Mouse (Mus musculus) 3T3-L1 (cell line): ENCODE measurements around the gene Lrp11.
"Not testable (repeated sequence)": the region's sequence is repeated elsewhere in the genome, so short reads cannot be mapped to it uniquely, and the experiment has no call there.

ENCODE experiments used
- DNase-seq: peaks from one replicate; pipeline ENCODE4 v3.0.0-alpha.2; 2015; ENCODE audit warnings: low read depth, low spot score

Gene Lrp11

GRCm38 (mm10) chr10:7589592-7590233 is at the start of gene Lrp11:
Gene Lrp11, plus strand, starts transcription at chr10:7589800.
- peak; percentile 84 for DNase-seq

GRCm38 (mm10) chr10:7578002-7578401 is 11.6 kb upstream of the Lrp11 start:
- DNase-seq, result peak; percentile 77

GRCm38 (mm10) chr10:7581401-7581800 is 8.2 kb upstream of the Lrp11 start:
- DNase-seq, result no peak

GRCm38 (mm10) chr10:7582157-7582890 is 7.3 kb upstream of the Lrp11 start:
- no peak for DNase-seq

- no peak for DNase-seq
Observed at GRCm38 (mm10) chr10:7582891-7583557, 6.6 kb upstream of the Lrp11 start.

GRCm38 (mm10) chr10:7586771-7587170 is 2.8 kb upstream of the Lrp11 start:
- DNase-seq, result no peak

GRCm38 (mm10) chr10:7590234-7590689 is 662 bp downstream of the Lrp11 start:
- DNase-seq, result no peak

GRCm38 (mm10) chr10:7590792-7591191 is 1.2 kb downstream of the Lrp11 start:
- peak; percentile 28 for DNase-seq

GRCm38 (mm10) chr10:7594797-7595196 is 5.2 kb downstream of the Lrp11 start:
- no peak for DNase-seq

GRCm38 (mm10) chr10:7596251-7596650 is 6.7 kb downstream of the Lrp11 start:
- DNase-seq, result no peak

GRCm38 (mm10) chr10:7598177-7598576 is 8.6 kb downstream of the Lrp11 start:
- no peak for DNase-seq

GRCm38 (mm10) chr10:7600647-7601046 is 11.0 kb downstream of the Lrp11 start:
- peak; percentile 92 for DNase-seq

GRCm38 (mm10) chr10:7605168-7605567 is 15.6 kb downstream of the Lrp11 start:
- DNase-seq, result no peak

GRCm38 (mm10) chr10:7606437-7606836 is 16.8 kb downstream of the Lrp11 start:
- no peak for DNase-seq

- no peak for DNase-seq
Observed at GRCm38 (mm10) chr10:7608611-7609010, 19.0 kb downstream of the Lrp11 start.

- no peak for DNase-seq
Observed at GRCm38 (mm10) chr10:7611647-7612046, 22.0 kb downstream of the Lrp11 start.

- DNase-seq, result not testable (repeated sequence)
Observed at GRCm38 (mm10) chr10:7612210-7612609, 22.6 kb downstream of the Lrp11 start.

GRCm38 (mm10) chr10:7614834-7615233 is 25.2 kb downstream of the Lrp11 start:
- DNase-seq, result no peak

- DNase-seq, result not testable (repeated sequence)
Observed at GRCm38 (mm10) chr10:7617146-7617545, 27.5 kb downstream of the Lrp11 start.

- not testable (repeated sequence) for DNase-seq
Observed at GRCm38 (mm10) chr10:7617556-7617955, 28.0 kb downstream of the Lrp11 start.

- no peak for DNase-seq
Observed at GRCm38 (mm10) chr10:7619821-7620241, 30.2 kb downstream of the Lrp11 start.

- no peak for DNase-seq
Observed at GRCm38 (mm10) chr10:7620723-7621122, 31.1 kb downstream of the Lrp11 start.
